Mouse (Mus musculus) natural killer cell, adult 2 months (primary cell): ENCODE results near the gene Chchd1.
A peak's percentile ranks its signal among the peaks of the same experiment; 100 is the strongest.

Experiments used
- DNase-seq, 2 experiments: peaks; one replicate each; pipeline ENCODE4 v3.0.0; 2022; ENCODE audit warnings: low spot score in 2 of 2

Gene Chchd1

GRCm38 (mm10) chr14:20702741-20703381 lies at the start of gene Chchd1:
Gene Chchd1, plus strand, starts transcription at chr14:20703006.
- DNase-seq: peak; percentile 70 to 80

- no peak for DNase-seq
These were observed 48.0 kb upstream of the Chchd1 start for GRCm38 (mm10) chr14:20654690-20655421.

GRCm38 (mm10) chr14:20655731-20656130 lies 47.1 kb upstream of the Chchd1 start:
- DNase-seq: no peak

GRCm38 (mm10) chr14:20656361-20656760 lies 46.4 kb upstream of the Chchd1 start, which contains the start of gene Myoz1:
Gene Myoz1, minus strand, starts transcription at chr14:20656540.
- DNase-seq: no peak

- DNase-seq: no peak
These were observed 44.5 kb upstream of the Chchd1 start for GRCm38 (mm10) chr14:20658326-20658725.

- DNase-seq: no peak
These were observed 43.9 kb upstream of the Chchd1 start for GRCm38 (mm10) chr14:20658902-20659301.

GRCm38 (mm10) chr14:20659687-20660086 lies 43.1 kb upstream of the Chchd1 start:
- no peak for DNase-seq

GRCm38 (mm10) chr14:20660827-20661660 lies 41.8 kb upstream of the Chchd1 start:
- DNase-seq: peak; percentile 87 to 90

GRCm38 (mm10) chr14:20661661-20662331 lies 41.0 kb upstream of the Chchd1 start:
- DNase-seq: no peak

GRCm38 (mm10) chr14:20662740-20663139 lies 40.1 kb upstream of the Chchd1 start:
- no peak for DNase-seq

GRCm38 (mm10) chr14:20663601-20664000 lies 39.2 kb upstream of the Chchd1 start:
- no peak for DNase-seq

GRCm38 (mm10) chr14:20664436-20664835 lies 38.4 kb upstream of the Chchd1 start:
- no peak for DNase-seq

- no peak for DNase-seq
These were observed 35.3 kb upstream of the Chchd1 start for GRCm38 (mm10) chr14:20667469-20667868.

- DNase-seq: no peak
These were observed 34.5 kb upstream of the Chchd1 start, which contains the start of gene Synpo2l for GRCm38 (mm10) chr14:20668154-20668810. Gene Synpo2l, minus strand, starts transcription at chr14:20668354.

GRCm38 (mm10) chr14:20672990-20673389 lies 29.8 kb upstream of the Chchd1 start:
- DNase-seq: peak; percentile 41 to 60

- DNase-seq: no peak
These were observed 29.1 kb upstream of the Chchd1 start for GRCm38 (mm10) chr14:20673735-20674063.

GRCm38 (mm10) chr14:20674064-20674833 lies 28.6 kb upstream of the Chchd1 start, which contains the start of gene Sec24c:
Gene Sec24c, plus strand, starts transcription at chr14:20674308.
- DNase-seq: peak; percentile 95 to 96

- DNase-seq: no peak
These were observed 24.9 kb upstream of the Chchd1 start for GRCm38 (mm10) chr14:20677906-20678305.

- no peak for DNase-seq
These were observed 21.1 kb upstream of the Chchd1 start for GRCm38 (mm10) chr14:20681742-20682141.

GRCm38 (mm10) chr14:20682498-20682897 lies 20.3 kb upstream of the Chchd1 start:
- peak; percentile 75 to 76 for DNase-seq
